Mouse (Mus musculus): Measurements from ENCODE around the gene Tmem25.

- no peak for TF ChIP-seq CTCF (conservative IDR thresholded peaks at IDR 0.05; ENCODE audit: insufficient read depth, insufficient read length, low read depth, low read length)
- no peak for TF ChIP-seq POLR2A (IDR thresholded peaks at IDR 0.05; ENCODE audit: low read depth, low read length)
Observed at GRCm38 (mm10) chr9:44805536-44805935, 6.4 kb upstream of the Tmem25 start.
